Comparison of ENCODE assay signal across 10 mouse cellular contexts in genomic region chr11:88996427-88996826, GRCm38 (mm10). TPM values are rescaled to one million over a fixed set of nuclear protein-coding genes. Genes with fewer than 3 reads are reported as not detected.
A peak's percentile ranks its signal among the peaks of the same experiment; 100 is the strongest.
DNase-seq lines count a peak whose midpoint lies in the region; ATAC-seq and TF ChIP-seq lines count a peak whose summit lies in the region.
"Had no signal": no experiment of that assay in that cellular context is flagged by ENCODE, and none has a peak within 500 bp of the region (broad histone marks: within the 10 kb centered on the region; RNA-seq: fewer than 3 reads in every experiment).

No protein-coding gene starts in this region.

- no peak overlapping the region for H3K27ac ChIP-seq in heart, embryonic 10.5 days
- peak overlapping the region; percentile 77 for H3K27ac ChIP-seq in heart, postnatal 0 days (ENCODE audit: low read depth)
- no peak overlapping the region for H3K27ac ChIP-seq in hindbrain, embryonic 10.5 days
- no peak overlapping the region for H3K27ac ChIP-seq in liver, embryonic 12.5 days
- H3K27ac ChIP-seq: left cerebral cortex, adult 2 months had no signal

- H3K4me2 ChIP-seq in heart, postnatal 0 days (ENCODE audit: low read depth, low read length): no peak overlapping the region; the same call in 1 of the 2 replicates
- H3K4me2 ChIP-seq in liver, embryonic 12.5 days: no peak overlapping the region

- peaks cover 16% of the 10 kb centered on the region for H3K4me1 ChIP-seq in heart, embryonic 10.5 days
- H3K4me1 ChIP-seq in heart, postnatal 0 days (ENCODE audit: control insufficient read depth, insufficient read depth): peaks cover 19% of the 10 kb centered on the region
- H3K4me1 ChIP-seq in hindbrain, embryonic 10.5 days (replicated peaks): peaks cover 12% of the 10 kb centered on the region
- H3K4me1 ChIP-seq in liver, embryonic 12.5 days: peaks cover 53% of the 10 kb centered on the region

- 62% methylated on average over 7 of the region's 7 CpGs for WGBS in heart, embryonic 10.5 days
- WGBS in heart, postnatal 0 days: 32% methylated on average over 7 of the region's 7 CpGs
- WGBS in hindbrain, embryonic 10.5 days: 83% methylated on average over 7 of the region's 7 CpGs
- 53% methylated on average over 7 of the region's 7 CpGs for WGBS in liver, embryonic 12.5 days (ENCODE audit: insufficient replicate concordance)

- H3K9ac ChIP-seq in heart, postnatal 0 days (replicated peaks; ENCODE audit: low read depth, low read length): no peak overlapping the region
- no peak overlapping the region for H3K9ac ChIP-seq in liver, embryonic 12.5 days

- no peak for TF ChIP-seq CTCF in heart, postnatal 0 days (IDR thresholded peaks at IDR 0.05; ENCODE audit: low read depth)

- peak; percentile 98 for DNase-seq in heart, adult 11 months
- no peak for DNase-seq in heart, embryonic 10.5 days (ENCODE audit: low spot score)
- DNase-seq in adipocyte (ENCODE audit: low spot score): peak; percentile 75
- DNase-seq in heart, postnatal 0 days (ENCODE audit: low spot score): peak; percentile 81
- peak; percentile 67 for DNase-seq in lung, postnatal 14 days
- DNase-seq in cerebellum, postnatal 14 days: no peak
- DNase-seq in hindbrain, embryonic 10.5 days (ENCODE audit: low spot score): no peak

- no peaks in the 10 kb centered on the region for H3K9me3 ChIP-seq in heart, embryonic 10.5 days
- H3K9me3 ChIP-seq in heart, postnatal 0 days (replicated peaks; ENCODE audit: control insufficient read depth, low read length): no peaks in the 10 kb centered on the region
- no peaks in the 10 kb centered on the region for H3K9me3 ChIP-seq in hindbrain, embryonic 10.5 days
- H3K9me3 ChIP-seq in liver, embryonic 12.5 days (replicated peaks): no peaks in the 10 kb centered on the region

- TF ChIP-seq EP300 in heart, postnatal 0 days (IDR thresholded peaks at IDR 0.05; ENCODE audit: low read depth): peak; percentile 86

- no peaks in the 10 kb centered on the region; the same call in 1 of the 2 replicates for H3K36me3 ChIP-seq in heart, embryonic 10.5 days
- H3K36me3 ChIP-seq in heart, postnatal 0 days (replicated peaks; ENCODE audit: control insufficient read depth, insufficient read depth, low read length): no peaks in the 10 kb centered on the region
- peaks cover under 1% of the 10 kb centered on the region for H3K36me3 ChIP-seq in hindbrain, embryonic 10.5 days
- H3K36me3 ChIP-seq in liver, embryonic 12.5 days: peaks cover 4% of the 10 kb centered on the region; the same call in 1 of the 2 replicates

- H3K27me3 ChIP-seq in heart, embryonic 10.5 days (ENCODE audit: insufficient read depth, poor library complexity, severe bottlenecking): no peaks in the 10 kb centered on the region; the same call in 1 of the 2 replicates
- no peaks in the 10 kb centered on the region for H3K27me3 ChIP-seq in heart, postnatal 0 days (ENCODE audit: control insufficient read depth, insufficient read depth, low read length)
- peaks cover 30% of the 10 kb centered on the region for H3K27me3 ChIP-seq in hindbrain, embryonic 10.5 days (ENCODE audit: insufficient read depth, poor library complexity, severe bottlenecking)
- H3K27me3 ChIP-seq in liver, embryonic 12.5 days (replicated peaks): no peaks in the 10 kb centered on the region

- no peak overlapping the region for H3K4me3 ChIP-seq in heart, embryonic 10.5 days
- no peak overlapping the region for H3K4me3 ChIP-seq in heart, postnatal 0 days (ENCODE audit: low read depth, low read length)
- no peak overlapping the region for H3K4me3 ChIP-seq in hindbrain, embryonic 10.5 days
- no peak overlapping the region for H3K4me3 ChIP-seq in liver, embryonic 12.5 days
- H3K4me3 ChIP-seq: left cerebral cortex, adult 2 months had no signal

- peak; percentile 5; the same call in 1 of the 2 replicates for ATAC-seq in heart, postnatal 0 days (ENCODE audit: insufficient read depth, low read depth)
- no peak for ATAC-seq in liver, embryonic 12.5 days

RNA-seq across cellular contexts. Expression of gene Trim25, which starts 2.7 kb away (rescaled TPM):
- 12.7 and 13.9 TPM in 2 replicates for polyA plus RNA-seq in heart, embryonic 10.5 days (2016; fragmentation: Nextera tagmentation; extraction: Ambion mirVana)
- total RNA-seq in heart, postnatal 0 days (2014; rRNA removed; ENCODE audit: low replicate concordance): 7.8 and 10.5 TPM in 2 replicates
- polyA plus RNA-seq in heart, postnatal 0 days (2015; fragmentation: Nextera tagmentation; extraction: Ambion mirVana): 14.5 and 16.1 TPM in 2 replicates
- 3.0 and 3.5 TPM in 2 replicates for polyA plus RNA-seq in hindbrain, embryonic 10.5 days (2016; fragmentation: Nextera tagmentation; extraction: Ambion mirVana)
- 23.1 and 25.9 TPM in 2 replicates for polyA plus RNA-seq in liver, embryonic 12.5 days (2016; fragmentation: Nextera tagmentation; extraction: Ambion mirVana)

RNA-seq across cellular contexts. Expression of gene Coil, which starts 26.4 kb away (rescaled TPM):
- 15.4 and 19.2 TPM in 2 replicates for polyA plus RNA-seq in heart, embryonic 10.5 days (2016; fragmentation: Nextera tagmentation; extraction: Ambion mirVana)
- 5.3 and 8.5 TPM in 2 replicates for total RNA-seq in heart, postnatal 0 days (2014; rRNA removed; ENCODE audit: low replicate concordance)
- 4.6 and 5.3 TPM in 2 replicates for polyA plus RNA-seq in heart, postnatal 0 days (2015; fragmentation: Nextera tagmentation; extraction: Ambion mirVana)
- 25.7 and 25.9 TPM in 2 replicates for polyA plus RNA-seq in hindbrain, embryonic 10.5 days (2016; fragmentation: Nextera tagmentation; extraction: Ambion mirVana)
- 9.3 and 9.7 TPM in 2 replicates for polyA plus RNA-seq in liver, embryonic 12.5 days (2016; fragmentation: Nextera tagmentation; extraction: Ambion mirVana)

RNA-seq across cellular contexts. Expression of gene Elobl, which starts 29.7 kb away (rescaled TPM):
- polyA plus RNA-seq in heart, embryonic 10.5 days (2016; fragmentation: Nextera tagmentation; extraction: Ambion mirVana): not detected in 2 replicates
- total RNA-seq in heart, postnatal 0 days (2014; rRNA removed; ENCODE audit: low replicate concordance): not detected in 2 replicates
- polyA plus RNA-seq in heart, postnatal 0 days (2015; fragmentation: Nextera tagmentation; extraction: Ambion mirVana): not detected in 2 replicates
- not detected in 2 replicates for polyA plus RNA-seq in hindbrain, embryonic 10.5 days (2016; fragmentation: Nextera tagmentation; extraction: Ambion mirVana)
- not detected in 2 replicates for polyA plus RNA-seq in liver, embryonic 12.5 days (2016; fragmentation: Nextera tagmentation; extraction: Ambion mirVana)
- total RNA-seq: heart, postnatal 14 days; left cerebral cortex, adult 2 months had no signal

RNA-seq across cellular contexts. Expression of gene Scpep1, which starts 41.2 kb away (rescaled TPM):
- 56.2 and 61.9 TPM in 2 replicates for polyA plus RNA-seq in heart, embryonic 10.5 days (2016; fragmentation: Nextera tagmentation; extraction: Ambion mirVana)
- 36.0 and 44.6 TPM in 2 replicates for total RNA-seq in heart, postnatal 0 days (2014; rRNA removed; ENCODE audit: low replicate concordance)
- 36.9 and 41.4 TPM in 2 replicates for polyA plus RNA-seq in heart, postnatal 0 days (2015; fragmentation: Nextera tagmentation; extraction: Ambion mirVana)
- 57.4 and 75.7 TPM in 2 replicates for polyA plus RNA-seq in hindbrain, embryonic 10.5 days (2016; fragmentation: Nextera tagmentation; extraction: Ambion mirVana)
- 40.4 and 42.2 TPM in 2 replicates for polyA plus RNA-seq in liver, embryonic 12.5 days (2016; fragmentation: Nextera tagmentation; extraction: Ambion mirVana)

Comparison
In these comparisons a context has a peak if more than half of its experiments do, and no peak if none do; other contexts are left out.
1. DNase-seq: peak in heart, adult 11 months (single experiment), adipocyte (single experiment), heart, postnatal 0 days (single experiment) and lung, postnatal 14 days (single experiment); none in heart, embryonic 10.5 days (single experiment), cerebellum, postnatal 14 days (0 of 2) and hindbrain, embryonic 10.5 days (single experiment).